Mouse (Mus musculus): ENCODE results near the gene Srpk2. TPM values are rescaled to one million over a fixed set of nuclear protein-coding genes. Genes with fewer than 3 reads are reported as not detected.

Srpk2 gene
- total RNA-seq, 2 experiments from 2014 or later = 26.8 to 27.1 TPM

DNA sequence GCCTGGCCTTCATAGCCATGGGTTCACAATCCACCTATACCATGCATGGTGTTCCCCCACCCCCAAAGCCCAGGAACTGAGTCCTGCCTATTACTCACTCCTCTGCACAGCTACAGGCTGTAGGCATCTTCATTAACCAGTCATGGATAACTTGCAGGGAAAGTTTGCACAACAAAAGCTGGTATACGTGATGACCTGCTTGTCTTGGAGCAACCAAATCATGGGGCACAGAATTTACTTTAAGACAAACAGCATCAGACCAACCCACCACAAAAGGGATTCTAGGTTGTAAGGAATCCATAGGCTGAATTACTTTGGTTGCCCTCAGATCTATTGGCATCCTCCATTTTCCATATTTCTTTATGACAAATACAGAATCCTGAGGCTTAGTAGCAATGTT, 13.0 kb upstream of the Srpk2 start:
- TF ChIP-seq CTCF (IDR thresholded peaks at IDR 0.05) = no peak
- Histone ChIP-seq H3K27ac (no peak overlapping the region), H3K4me3 (no peak overlapping the region)
- DNase-seq = no peak
- intact Hi-C loops (cut with DNase I) = no loop called here

DNA sequence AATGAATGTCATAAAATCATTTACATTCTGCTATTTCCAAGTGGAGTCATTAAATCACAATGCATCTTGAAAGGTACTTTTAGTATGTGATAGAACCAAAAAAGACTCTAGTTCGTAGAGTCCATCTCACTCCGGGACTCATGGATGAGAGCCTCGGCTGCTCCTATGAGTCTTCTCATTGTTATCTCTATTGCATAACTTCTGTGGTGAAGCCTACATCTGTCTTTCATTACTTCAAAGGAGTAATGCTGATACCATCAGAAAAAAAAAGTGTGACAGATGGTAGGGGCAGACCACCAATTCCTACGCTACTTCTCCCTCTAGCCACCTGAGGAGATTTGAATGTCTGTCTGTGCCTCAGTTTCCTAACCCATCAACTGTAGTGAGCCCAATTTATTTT, 986 bp downstream of the Srpk2 start:
- intact Hi-C loops (cut with DNase I) = no loop called here
- no peak overlapping the region for H3K4me3 ChIP-seq
- H3K27ac ChIP-seq = no peak overlapping the region
- no peak for DNase-seq
- TF ChIP-seq CTCF (IDR thresholded peaks at IDR 0.05) = no peak

DNA sequence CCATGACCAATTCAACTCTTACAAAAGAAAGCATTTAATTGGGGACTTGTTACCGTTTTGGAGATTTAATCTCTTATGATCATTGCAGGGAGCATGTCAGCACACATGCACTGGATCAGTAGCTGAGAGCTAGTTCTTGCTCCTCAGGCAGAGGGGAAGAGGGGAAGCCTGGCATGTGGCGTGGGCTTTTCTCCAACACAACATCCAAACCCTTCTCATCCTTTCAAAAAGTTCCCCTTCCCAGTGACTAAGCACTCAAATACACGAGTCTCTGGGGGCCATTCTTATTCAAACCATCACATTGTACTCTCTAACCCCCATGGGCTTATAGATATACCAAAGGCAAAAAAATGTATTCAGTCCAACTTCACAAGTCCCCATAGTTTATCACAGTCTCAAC, 5.4 kb downstream of the Srpk2 start:
- no peak overlapping the region for H3K27ac ChIP-seq
- TF ChIP-seq CTCF (IDR thresholded peaks at IDR 0.05) = no peak
- no peak overlapping the region for H3K4me3 ChIP-seq
- no peak for DNase-seq
- intact Hi-C loops (cut with DNase I) = loop anchor here (10.0 kb wide), 1 partner anchor 76 kb away; no protein-coding TSS in a partner anchor

DNA sequence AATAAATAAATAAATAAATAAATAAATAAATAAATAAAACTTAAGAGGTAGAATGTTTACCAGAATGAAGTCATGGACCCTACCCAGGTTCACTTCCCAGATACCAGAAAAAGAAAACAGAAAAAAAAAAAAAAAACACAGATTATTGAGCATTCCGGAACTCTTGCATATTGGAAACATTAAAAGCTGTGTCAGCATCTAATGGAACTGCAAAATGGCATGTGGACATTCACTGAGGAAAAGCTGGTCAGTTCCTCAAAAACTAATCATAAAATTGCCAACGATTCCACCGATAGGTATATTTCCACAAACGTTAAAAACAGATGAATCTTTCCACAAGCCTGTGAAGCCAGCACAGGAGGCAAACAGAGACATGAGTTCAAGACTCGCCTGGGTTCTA, 6.5 kb downstream of the Srpk2 start:
- Histone ChIP-seq H3K4me3 (no peak overlapping the region), H3K27ac (no peak overlapping the region)
- TF ChIP-seq CTCF (IDR thresholded peaks at IDR 0.05) = no peak
- intact Hi-C loops (cut with DNase I) = loop anchor here (10.0 kb wide), 1 partner anchor 77 kb away; no protein-coding TSS in a partner anchor
- no peak for DNase-seq

DNA sequence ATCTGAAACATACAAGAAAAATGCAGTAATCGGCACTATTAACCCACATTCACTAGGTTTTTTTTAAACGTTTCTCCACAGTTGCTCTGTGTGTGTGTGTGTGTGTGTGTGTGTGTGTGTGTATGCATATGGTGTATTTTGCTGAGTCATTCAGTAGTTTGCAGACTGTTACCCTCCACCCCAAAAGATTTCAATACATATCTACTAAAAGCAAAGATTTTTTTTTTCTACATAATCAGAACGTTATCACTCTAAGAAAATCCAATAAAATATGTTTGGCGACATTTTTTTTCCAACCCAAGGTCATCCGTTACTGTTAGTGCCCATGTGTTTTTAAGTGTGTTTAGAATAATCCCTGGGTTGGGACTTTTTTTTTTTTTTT, 7.4 kb downstream of the Srpk2 start:
- Histone ChIP-seq H3K4me3 (no peak overlapping the region), H3K27ac (no peak overlapping the region)
- no peak for DNase-seq
- intact Hi-C loops (cut with DNase I) = loop anchor here (10.0 kb wide), 1 partner anchor 78 kb away; no protein-coding TSS in a partner anchor
- no peak for TF ChIP-seq CTCF (IDR thresholded peaks at IDR 0.05)

DNA sequence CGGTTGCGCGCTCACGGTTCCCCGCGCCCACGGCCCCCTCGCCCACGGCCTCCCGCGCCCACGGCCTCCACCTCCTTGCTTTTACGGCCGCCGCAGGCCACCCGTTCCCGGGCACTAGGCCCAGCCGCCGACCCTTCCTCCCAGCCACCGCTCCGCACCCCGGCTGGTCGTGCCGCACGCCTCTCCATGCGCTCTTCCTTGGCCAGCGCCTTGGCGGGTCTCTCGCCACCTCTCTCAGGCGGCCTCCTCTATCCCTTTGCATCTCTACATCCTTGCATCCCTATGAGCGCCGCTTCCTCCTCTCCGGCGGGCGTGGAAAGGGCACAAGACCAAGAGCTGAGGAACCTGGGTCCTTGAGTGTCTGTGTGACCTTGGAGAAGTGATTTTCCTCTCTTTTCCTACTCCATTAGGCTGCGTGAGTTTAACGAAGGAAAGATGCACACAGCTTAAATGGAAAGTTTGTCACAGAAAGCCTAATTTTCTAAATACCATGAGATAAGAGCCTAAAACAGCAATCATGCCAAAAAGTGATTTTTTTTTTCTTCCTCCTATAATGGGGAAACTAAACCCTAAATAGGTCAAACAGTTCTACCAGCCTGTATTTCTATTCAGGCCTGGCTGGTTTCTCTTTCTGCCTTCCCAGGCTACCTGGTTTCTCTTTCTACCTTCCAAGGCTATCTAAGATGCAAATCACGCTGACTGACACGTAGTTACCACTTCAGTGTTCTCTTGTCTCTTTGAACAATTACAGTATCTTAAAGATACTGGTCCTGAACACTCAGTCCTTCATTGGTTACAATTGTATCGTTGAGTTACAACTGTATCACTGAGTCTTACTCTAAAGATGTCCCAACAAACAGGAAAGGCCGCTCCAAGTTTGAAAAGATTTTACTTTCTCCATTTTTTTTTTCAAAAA, 8.0 kb downstream of the Srpk2 start:
- no peak for DNase-seq
- intact Hi-C loops (cut with DNase I) = loop anchor here (10.0 kb wide), 1 partner anchor 78 kb away; no protein-coding TSS in a partner anchor
- no peak overlapping the region; the same call in 1 of the 2 replicates for H3K27ac ChIP-seq
- no peak for TF ChIP-seq CTCF (IDR thresholded peaks at IDR 0.05)
- H3K4me3 ChIP-seq = peak overlapping the region; percentile 83

DNA sequence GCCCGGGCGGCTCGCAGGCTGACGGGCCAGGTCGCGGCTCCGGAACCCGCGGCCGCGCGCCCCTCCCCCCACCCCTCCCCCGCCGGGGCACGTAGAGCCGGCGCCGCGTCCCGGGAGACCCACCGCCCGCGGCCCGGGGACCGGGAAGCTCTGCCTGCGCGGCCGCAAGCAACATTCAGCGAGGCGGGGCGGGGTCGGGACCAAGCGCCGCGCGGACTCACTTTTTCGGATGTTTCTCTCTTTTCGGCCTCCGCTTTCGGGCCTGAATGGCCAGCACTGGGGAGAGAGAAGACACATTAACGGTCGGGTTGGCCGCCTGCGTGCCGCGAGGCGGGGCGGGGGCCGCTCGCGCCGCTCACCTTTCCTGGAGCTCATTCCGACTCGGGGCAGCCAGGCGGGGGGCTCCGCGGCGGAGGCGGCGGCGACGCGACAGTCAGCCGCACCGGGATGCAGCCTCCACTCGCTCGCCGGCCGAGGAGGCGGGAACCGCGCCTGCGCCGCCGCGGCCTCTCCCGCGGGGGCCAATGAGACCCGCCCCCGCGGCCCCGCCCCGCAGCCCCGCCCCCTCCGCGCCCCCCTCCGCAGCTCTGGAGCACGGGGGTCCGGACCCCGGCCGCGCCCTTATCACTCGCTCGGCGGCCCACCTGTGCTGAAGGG, 8.8 kb downstream of the Srpk2 start:
- TF ChIP-seq CTCF (IDR thresholded peaks at IDR 0.05) = no peak
- peak; percentile 75 for DNase-seq
- Histone ChIP-seq H3K27ac (peak overlapping the region; percentile 75), H3K4me3 (peak overlapping the region; percentile 83)
- intact Hi-C loops (cut with DNase I) = loop anchor here (10.0 kb wide), 1 partner anchor 79 kb away; no protein-coding TSS in a partner anchor

DNA sequence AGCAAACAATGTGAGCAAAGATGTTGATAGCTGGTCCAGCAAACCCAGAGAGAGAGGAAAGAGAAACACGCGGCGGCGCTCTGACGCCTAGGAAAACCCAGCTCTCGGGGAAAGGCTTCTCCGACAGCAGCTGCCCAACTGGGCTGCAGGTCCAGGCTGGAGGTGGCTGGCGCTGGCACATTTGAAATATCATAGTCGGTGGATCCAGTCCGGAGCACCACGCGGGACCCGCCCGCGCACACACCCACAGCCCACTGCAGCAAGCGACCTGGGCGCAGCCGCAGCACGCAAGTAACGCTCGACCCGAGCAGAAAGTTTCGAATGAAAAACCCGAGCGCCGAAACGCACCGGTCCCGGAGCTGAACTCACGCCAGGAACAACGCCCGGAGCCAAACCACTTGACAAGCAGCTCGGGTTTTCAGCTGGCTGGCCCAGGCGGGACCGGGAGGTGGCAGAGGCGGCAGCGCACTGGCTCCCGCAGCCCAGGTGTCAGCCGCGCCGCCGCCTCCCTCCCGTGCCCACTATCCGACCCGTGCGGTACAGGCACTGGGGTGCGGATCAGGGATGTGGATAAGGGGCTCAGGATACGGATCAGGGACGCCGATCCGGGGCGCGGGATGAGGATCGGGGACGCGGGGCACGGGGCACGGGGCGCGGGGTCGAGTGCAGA, 9.5 kb downstream of the Srpk2 start:
- peak; percentile 87 for DNase-seq
- intact Hi-C loops (cut with DNase I) = loop anchor here (10.0 kb wide), 1 partner anchor 80 kb away; no protein-coding TSS in a partner anchor
- peak; percentile 47 for TF ChIP-seq CTCF (IDR thresholded peaks at IDR 0.05)
- Histone ChIP-seq H3K27ac (peak overlapping the region; percentile 75), H3K4me3 (peak overlapping the region; percentile 83)

DNA sequence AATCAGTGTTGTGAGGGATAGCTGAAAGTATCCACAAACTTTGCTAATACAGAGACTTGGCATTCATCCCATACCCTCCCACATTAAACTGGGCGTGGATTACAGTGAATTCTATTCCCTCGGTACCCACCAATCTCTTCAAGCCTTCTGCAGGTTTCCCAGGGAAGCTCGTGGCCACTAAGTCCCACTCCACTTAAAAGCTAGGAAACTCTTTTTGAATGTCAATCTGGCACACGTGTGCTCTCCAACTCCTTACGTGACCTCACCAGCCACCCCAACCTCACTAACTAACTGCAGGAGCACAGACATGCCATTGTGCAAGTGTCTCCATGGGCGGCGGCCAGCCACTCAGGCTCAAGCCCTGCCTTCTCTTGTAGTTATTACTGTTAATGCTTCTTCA, 12.3 kb downstream of the Srpk2 start:
- no peak for TF ChIP-seq CTCF (IDR thresholded peaks at IDR 0.05)
- intact Hi-C loops (cut with DNase I) = loop anchor here (10.0 kb wide), 1 partner anchor 83 kb away; no protein-coding TSS in a partner anchor
- Histone ChIP-seq H3K27ac (no peak overlapping the region), H3K4me3 (no peak overlapping the region)
- peak; percentile 27 for DNase-seq

DNA sequence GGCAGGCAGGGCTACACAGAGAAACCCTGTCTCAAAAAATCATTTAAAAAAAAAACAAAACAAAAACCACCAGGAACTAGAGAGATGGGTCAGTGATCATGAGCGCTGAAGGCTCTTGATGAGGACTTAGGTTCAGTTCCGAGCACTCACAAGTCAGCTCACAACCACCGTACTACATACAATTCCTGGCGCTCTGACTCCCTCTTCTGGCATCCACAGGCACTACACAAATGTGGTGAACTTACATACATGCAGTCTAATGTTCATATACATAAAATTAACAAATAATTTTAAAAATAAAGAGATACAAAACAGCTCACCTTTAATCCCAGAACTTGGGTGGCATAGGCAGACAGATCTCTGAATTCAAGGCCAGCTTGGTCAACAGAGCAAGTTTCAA, 13.5 kb downstream of the Srpk2 start:
- no peak for DNase-seq
- intact Hi-C loops (cut with DNase I) = loop anchor here (10.0 kb wide), 1 partner anchor 84 kb away; no protein-coding TSS in a partner anchor
- peak; percentile 37; the same call in 1 of the 2 replicates for TF ChIP-seq CTCF (IDR thresholded peaks at IDR 0.05)
- Histone ChIP-seq H3K27ac (no peak overlapping the region), H3K4me3 (no peak overlapping the region)

DNA sequence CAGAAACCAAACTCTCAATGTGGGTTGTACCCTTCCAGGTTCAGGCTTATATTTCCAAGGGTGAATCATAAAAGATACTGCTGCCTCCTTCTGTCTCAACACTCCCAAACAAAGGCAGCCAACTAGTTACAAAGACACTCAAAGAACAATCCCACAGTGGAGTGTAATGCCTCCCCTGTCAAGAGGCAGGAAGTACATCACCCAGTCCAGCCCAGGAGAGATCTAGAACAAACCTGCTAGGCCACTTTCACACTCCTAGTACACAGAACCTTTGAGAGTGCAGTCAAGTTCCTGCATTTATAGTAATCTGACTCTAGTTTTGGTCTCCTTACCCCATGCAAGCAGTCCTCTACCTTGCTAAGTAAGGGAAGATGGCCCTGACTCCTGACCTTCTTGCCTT, 18.5 kb downstream of the Srpk2 start:
- DNase-seq = no peak
- intact Hi-C loops (cut with DNase I) = no loop called here
- Histone ChIP-seq H3K4me3 (no peak overlapping the region), H3K27ac (no peak overlapping the region)
- no peak for TF ChIP-seq CTCF (IDR thresholded peaks at IDR 0.05)

DNA sequence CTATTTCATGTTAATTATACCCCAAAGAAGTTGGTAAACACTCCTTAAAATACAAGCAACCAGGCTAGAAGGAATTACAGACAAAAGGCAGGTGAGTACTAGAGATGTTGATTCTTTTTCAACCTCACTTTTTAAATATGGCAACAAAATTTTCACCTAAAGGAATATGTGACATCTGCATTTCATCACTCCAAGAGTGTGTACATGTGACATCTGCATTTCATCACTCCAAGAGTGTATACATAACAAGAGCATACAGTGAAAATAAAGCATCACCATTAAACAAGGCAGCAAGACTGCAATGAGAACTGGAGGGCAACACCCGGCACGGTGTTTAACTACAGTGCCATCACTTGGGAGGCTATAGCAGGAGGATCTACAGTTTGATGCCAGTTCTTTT, 23.2 kb downstream of the Srpk2 start:
- Histone ChIP-seq H3K4me3 (no peak overlapping the region), H3K27ac (no peak overlapping the region)
- intact Hi-C loops (cut with DNase I) = no loop called here
- no peak for TF ChIP-seq CTCF (IDR thresholded peaks at IDR 0.05)
- no peak for DNase-seq
